Mouse (Mus musculus): Measurements from ENCODE around the gene Rasgef1b. TPM values are rescaled to one million over a fixed set of nuclear protein-coding genes. Genes with fewer than 3 reads are reported as not detected.

Gene Rasgef1b
- polyA plus RNA-seq, 1 experiment: 0.26 TPM

DNA sequence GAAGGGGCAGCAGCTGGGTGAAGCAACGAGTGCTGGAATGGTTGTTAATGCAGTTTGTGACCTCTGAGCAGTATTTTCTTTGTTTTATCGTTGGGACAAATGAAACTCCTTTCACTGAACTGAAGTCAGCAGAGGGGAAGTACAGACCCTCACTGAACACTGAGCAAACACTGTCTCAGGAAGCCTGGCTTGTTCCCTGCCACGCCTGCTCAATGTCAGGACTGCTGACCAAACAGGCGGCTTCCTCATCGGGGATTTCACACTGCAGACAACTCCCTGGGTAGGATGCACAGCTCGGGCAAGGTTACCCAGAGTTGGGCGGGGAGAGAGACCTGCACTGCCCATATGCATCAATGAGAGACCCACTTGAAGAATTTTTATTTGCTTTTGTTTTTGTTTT lies 353.1 kb downstream of the Rasgef1b start:
- no peak for TF ChIP-seq CEBPB (IDR thresholded peaks at IDR 0.05; ENCODE audit: insufficient read depth, poor library complexity, severe bottlenecking)
- no peak for TF ChIP-seq MAX (IDR thresholded peaks at IDR 0.05; ENCODE audit: low read depth)
- no peak for TF ChIP-seq MYOD1 (IDR thresholded peaks at IDR 0.05; ENCODE audit: control insufficient read depth in 1 of 3, insufficient read length in 2 of 3, low read depth in 2 of 3)
- no peak for TF ChIP-seq E2F4 (IDR thresholded peaks at IDR 0.05; ENCODE audit: insufficient read depth)
- TF ChIP-seq POLR2A (IDR thresholded peaks at IDR 0.05; ENCODE audit: insufficient read length, low read depth): no peak
- TF ChIP-seq SRF (IDR thresholded peaks at IDR 0.05; ENCODE audit: control insufficient read depth, insufficient read length, low read depth): no peak
- TF ChIP-seq TCF12 (IDR thresholded peaks at IDR 0.05; ENCODE audit: insufficient read depth, poor library complexity, severe bottlenecking): no peak
- no peak for TF ChIP-seq USF1 (IDR thresholded peaks at IDR 0.05; ENCODE audit: low read depth)
- no peak for TF ChIP-seq POLR2AphosphoS2 (IDR thresholded peaks at IDR 0.05; ENCODE audit: insufficient read length, low read depth)
- TF ChIP-seq MYOG (IDR thresholded peaks at IDR 0.05; ENCODE audit: control insufficient read depth in 1 of 3, insufficient read depth in 1 of 3, insufficient read length in 2 of 3, low read depth in 2 of 3): no peak
- no peak for TF ChIP-seq TCF3 (IDR thresholded peaks at IDR 0.05; ENCODE audit: insufficient read length, low read depth)
- no peak for TF ChIP-seq REST (IDR thresholded peaks at IDR 0.05; ENCODE audit: insufficient read depth, insufficient read length)
- no peaks in the 10 kb centered on the region for H3K79me2 ChIP-seq (ENCODE audit: control insufficient read depth, insufficient read depth)
- no peaks in the 10 kb centered on the region for H3K36me3 ChIP-seq (ENCODE audit: control insufficient read depth, insufficient read depth)
- H3K4me3 ChIP-seq: no peak overlapping the region
- H3K4me2 ChIP-seq (ENCODE audit: low read depth): no peak overlapping the region
- no peak overlapping the region for H3ac ChIP-seq (ENCODE audit: control insufficient read depth, insufficient read length)
- H3K27me3 ChIP-seq (ENCODE audit: control insufficient read depth, insufficient read depth, insufficient read length): peaks cover 16% of the 10 kb centered on the region

DNA sequence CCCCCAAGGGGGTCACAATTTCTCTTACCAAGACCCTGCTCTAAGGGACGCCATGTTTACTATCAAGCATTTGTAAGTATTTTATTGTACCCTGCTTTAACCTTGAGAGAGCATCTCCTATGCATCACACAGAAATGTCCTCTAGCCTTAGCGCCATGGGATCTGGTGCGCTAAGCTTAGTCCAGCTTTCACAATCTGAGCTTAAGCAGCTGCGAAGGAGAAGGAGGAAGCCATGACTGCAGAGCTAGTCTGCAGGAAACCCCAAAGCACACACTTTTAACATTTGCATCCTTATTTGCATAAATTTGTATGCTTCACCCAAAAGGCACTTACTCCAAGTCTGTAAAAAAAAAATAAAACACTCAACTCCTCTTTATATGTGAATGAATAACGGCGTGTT lies 354.4 kb downstream of the Rasgef1b start:
- no peak overlapping the region for H3K4me2 ChIP-seq (ENCODE audit: low read depth)
- peaks cover 16% of the 10 kb centered on the region for H3K27me3 ChIP-seq (ENCODE audit: control insufficient read depth, insufficient read depth, insufficient read length)
- no peaks in the 10 kb centered on the region for H3K36me3 ChIP-seq (ENCODE audit: control insufficient read depth, insufficient read depth)
- no peak overlapping the region for H3ac ChIP-seq (ENCODE audit: control insufficient read depth, insufficient read length)
- no peak overlapping the region for H3K4me3 ChIP-seq
- no peaks in the 10 kb centered on the region for H3K79me2 ChIP-seq (ENCODE audit: control insufficient read depth, insufficient read depth)
- no peak for TF ChIP-seq SRF (IDR thresholded peaks at IDR 0.05; ENCODE audit: control insufficient read depth, insufficient read length, low read depth)
- TF ChIP-seq REST (IDR thresholded peaks at IDR 0.05; ENCODE audit: insufficient read depth, insufficient read length): no peak
- TF ChIP-seq TCF12 (IDR thresholded peaks at IDR 0.05; ENCODE audit: insufficient read depth, poor library complexity, severe bottlenecking): no peak

DNA sequence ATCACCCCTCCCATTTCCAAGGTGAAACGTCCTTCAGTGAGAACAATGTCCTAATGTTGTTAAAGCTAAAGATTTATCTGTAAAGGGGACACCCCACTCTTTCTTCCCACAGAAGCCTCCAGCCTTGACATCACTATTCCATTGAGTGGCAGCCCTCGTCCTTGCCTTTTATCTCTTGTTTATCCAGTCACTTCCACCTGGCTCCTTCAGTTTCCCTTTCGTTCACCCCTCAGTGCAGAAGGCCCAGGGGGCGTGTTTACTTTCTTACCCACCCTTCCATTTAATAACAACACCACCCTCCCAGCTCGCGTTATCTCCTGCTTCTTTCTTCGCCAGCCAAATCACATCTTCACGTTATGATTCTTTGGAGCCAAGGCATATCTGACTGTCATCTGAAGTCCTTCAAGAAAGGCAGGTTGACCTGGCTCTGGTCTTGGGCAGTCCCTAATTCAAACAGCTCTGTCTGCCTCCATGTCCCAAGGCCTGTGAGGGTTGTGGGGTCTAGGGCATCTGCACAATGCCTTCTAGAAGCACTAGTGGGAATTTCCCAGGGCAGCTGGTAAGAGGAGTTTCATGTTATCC lies 355.2 kb downstream of the Rasgef1b start:
- Histone ChIP-seq H3K27me3 (ENCODE audit: control insufficient read depth, insufficient read depth, insufficient read length) (peaks cover 16% of the 10 kb centered on the region), H3K36me3 (ENCODE audit: control insufficient read depth, insufficient read depth) (no peaks in the 10 kb centered on the region), H3K79me2 (ENCODE audit: control insufficient read depth, insufficient read depth) (no peaks in the 10 kb centered on the region), H3K4me2 (ENCODE audit: low read depth) (no peak overlapping the region), H3K4me3 (no peak overlapping the region), H3ac (ENCODE audit: control insufficient read depth, insufficient read length) (no peak overlapping the region)
- TF ChIP-seq CEBPB (IDR thresholded peaks at IDR 0.05; ENCODE audit: insufficient read depth, poor library complexity, severe bottlenecking): no peak
- no peak for TF ChIP-seq E2F4 (IDR thresholded peaks at IDR 0.05; ENCODE audit: insufficient read depth)
- no peak for TF ChIP-seq POLR2A (IDR thresholded peaks at IDR 0.05; ENCODE audit: insufficient read length, low read depth)

- H3K4me3 ChIP-seq: no peak overlapping the region
- no peak overlapping the region for H3ac ChIP-seq (ENCODE audit: control insufficient read depth, insufficient read length)
- H3K4me2 ChIP-seq (ENCODE audit: low read depth): no peak overlapping the region
- H3K27me3 ChIP-seq (ENCODE audit: control insufficient read depth, insufficient read depth, insufficient read length): peaks cover 19% of the 10 kb centered on the region
- no peaks in the 10 kb centered on the region for H3K36me3 ChIP-seq (ENCODE audit: control insufficient read depth, insufficient read depth)
- H3K79me2 ChIP-seq (ENCODE audit: control insufficient read depth, insufficient read depth): no peaks in the 10 kb centered on the region
- TF ChIP-seq USF1 (IDR thresholded peaks at IDR 0.05; ENCODE audit: low read depth): no peak
- no peak for TF ChIP-seq E2F4 (IDR thresholded peaks at IDR 0.05; ENCODE audit: insufficient read depth)
- TF ChIP-seq TCF12 (IDR thresholded peaks at IDR 0.05; ENCODE audit: insufficient read depth, poor library complexity, severe bottlenecking): no peak
- TF ChIP-seq SRF (IDR thresholded peaks at IDR 0.05; ENCODE audit: control insufficient read depth, insufficient read length, low read depth): no peak
Measured at GRCm38 (mm10) chr5:99370636-99371035, 358.2 kb downstream of the Rasgef1b start.

- H3ac ChIP-seq (ENCODE audit: control insufficient read depth, insufficient read length): no peak overlapping the region
- peaks cover 15% of the 10 kb centered on the region for H3K27me3 ChIP-seq (ENCODE audit: control insufficient read depth, insufficient read depth, insufficient read length)
- no peak overlapping the region for H3K4me2 ChIP-seq (ENCODE audit: low read depth)
- H3K4me3 ChIP-seq: no peak overlapping the region
- no peaks in the 10 kb centered on the region for H3K36me3 ChIP-seq (ENCODE audit: control insufficient read depth, insufficient read depth)
- no peaks in the 10 kb centered on the region for H3K79me2 ChIP-seq (ENCODE audit: control insufficient read depth, insufficient read depth)
- no peak for TF ChIP-seq POLR2AphosphoS2 (IDR thresholded peaks at IDR 0.05; ENCODE audit: insufficient read length, low read depth)
- no peak for TF ChIP-seq CEBPB (IDR thresholded peaks at IDR 0.05; ENCODE audit: insufficient read depth, poor library complexity, severe bottlenecking)
- no peak for TF ChIP-seq USF1 (IDR thresholded peaks at IDR 0.05; ENCODE audit: low read depth)
- no peak for TF ChIP-seq REST (IDR thresholded peaks at IDR 0.05; ENCODE audit: insufficient read depth, insufficient read length)
- TF ChIP-seq E2F4 (IDR thresholded peaks at IDR 0.05; ENCODE audit: insufficient read depth): no peak
- TF ChIP-seq MAX (IDR thresholded peaks at IDR 0.05; ENCODE audit: low read depth): no peak
- TF ChIP-seq SRF (IDR thresholded peaks at IDR 0.05; ENCODE audit: control insufficient read depth, insufficient read length, low read depth): no peak
- TF ChIP-seq TCF12 (IDR thresholded peaks at IDR 0.05; ENCODE audit: insufficient read depth, poor library complexity, severe bottlenecking): no peak
- TF ChIP-seq TCF3 (IDR thresholded peaks at IDR 0.05; ENCODE audit: insufficient read length, low read depth): no peak
- no peak for TF ChIP-seq MYOD1 (IDR thresholded peaks at IDR 0.05; ENCODE audit: control insufficient read depth in 1 of 3, insufficient read length in 2 of 3, low read depth in 2 of 3)
- TF ChIP-seq MYOG (IDR thresholded peaks at IDR 0.05; ENCODE audit: control insufficient read depth in 1 of 3, insufficient read depth in 1 of 3, insufficient read length in 2 of 3, low read depth in 2 of 3): no peak
- TF ChIP-seq POLR2A (IDR thresholded peaks at IDR 0.05; ENCODE audit: insufficient read length, low read depth): no peak
Measured at GRCm38 (mm10) chr5:99369256-99369655, 359.6 kb downstream of the Rasgef1b start.
